Mouse (Mus musculus) liver, postnatal 0 days (tissue): ENCODE results near the gene 6820408C15Rik.

Experiments
- CTCF ChIP-seq: sonication (generic); IDR thresholded peaks from 2 replicates; pipeline ENCODE4 v1.5.1; 2016; ENCODE audit warnings: antibody characterized with exemption, low read depth
- EP300 ChIP-seq: IDR thresholded peaks from 2 replicates; pipeline ENCODE4 v1.6.1; 2016; ENCODE audit warnings: antibody characterized with exemption, low read depth, mild to moderate bottlenecking

DNA sequence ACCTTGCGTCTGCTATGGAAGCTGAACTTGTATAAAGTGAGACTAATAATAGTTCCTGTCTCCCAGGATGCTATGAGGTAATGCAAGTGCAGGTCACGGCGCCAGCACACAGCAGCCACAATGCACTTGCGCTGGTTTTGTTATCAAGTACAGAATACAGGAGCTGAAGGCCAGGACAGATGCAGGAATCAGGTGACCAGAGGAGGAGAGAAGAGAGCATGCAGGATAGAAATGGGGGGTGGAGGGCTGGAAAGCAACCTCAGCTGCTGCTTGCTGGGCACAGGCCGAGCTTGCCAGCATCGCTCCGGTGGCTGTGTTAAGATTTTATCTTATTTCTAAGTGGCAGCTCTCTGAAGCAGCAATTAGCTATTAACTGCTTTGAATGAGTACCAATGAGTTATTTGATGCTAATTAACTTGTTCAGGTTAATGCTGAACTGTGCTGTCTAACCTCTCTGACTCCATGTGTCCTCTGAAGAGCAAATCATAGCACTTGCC, 21.1 kb downstream of the 6820408C15Rik start:
- TF ChIP-seq CTCF (no peak), EP300 (no peak)
